Mouse (Mus musculus) urinary bladder, postnatal 36 days (tissue): Measurements from ENCODE around the gene Vti1a.

Source experiments
- DNase-seq, 2 experiments: peaks; one replicate each; pipeline ENCODE4 v3.0.0; 2022; ENCODE audit warnings: low spot score in 2 of 2, mixed read lengths in 1 of 2

The Vti1a gene

GRCm38 (mm10) chr19:55316109-55316714 is at the start of gene Vti1a:
Gene Vti1a, plus strand, starts transcription at chr19:55316295.
- peak; percentile 83 to 86 for DNase-seq

- peak; percentile 48 to 55 for DNase-seq
Measured at GRCm38 (mm10) chr19:55266786-55267185, 49.3 kb upstream of the Vti1a start.

- DNase-seq = no peak
Measured at GRCm38 (mm10) chr19:55268150-55268549, 47.9 kb upstream of the Vti1a start.

DNA sequence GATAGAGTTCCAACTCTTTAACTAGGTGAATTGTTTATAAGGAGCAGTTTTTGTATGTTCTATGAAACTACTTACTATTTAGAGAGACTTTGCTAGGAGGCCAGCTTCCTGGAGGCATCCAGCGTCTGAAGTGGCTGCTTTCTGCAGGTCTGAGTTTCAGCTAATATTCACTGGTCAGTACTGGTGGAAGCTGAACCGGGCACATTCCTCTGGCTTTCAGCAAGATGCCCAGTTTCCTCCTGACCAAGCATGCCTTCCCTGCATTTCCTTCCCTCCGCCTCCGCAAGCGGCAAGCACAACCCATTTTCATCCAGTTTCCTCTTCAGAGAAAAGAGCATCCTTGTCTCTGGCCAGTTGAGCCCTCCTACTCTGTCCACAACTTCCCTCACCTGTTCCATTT is 47.0 kb upstream of the Vti1a start:
- no peak for DNase-seq

- no peak for DNase-seq
Measured at GRCm38 (mm10) chr19:55271448-55271847, 44.6 kb upstream of the Vti1a start.

GRCm38 (mm10) chr19:55273340-55273739 is 42.8 kb upstream of the Vti1a start:
- no peak for DNase-seq

GRCm38 (mm10) chr19:55276100-55276499 is 40.0 kb upstream of the Vti1a start:
- DNase-seq = no peak

DNA sequence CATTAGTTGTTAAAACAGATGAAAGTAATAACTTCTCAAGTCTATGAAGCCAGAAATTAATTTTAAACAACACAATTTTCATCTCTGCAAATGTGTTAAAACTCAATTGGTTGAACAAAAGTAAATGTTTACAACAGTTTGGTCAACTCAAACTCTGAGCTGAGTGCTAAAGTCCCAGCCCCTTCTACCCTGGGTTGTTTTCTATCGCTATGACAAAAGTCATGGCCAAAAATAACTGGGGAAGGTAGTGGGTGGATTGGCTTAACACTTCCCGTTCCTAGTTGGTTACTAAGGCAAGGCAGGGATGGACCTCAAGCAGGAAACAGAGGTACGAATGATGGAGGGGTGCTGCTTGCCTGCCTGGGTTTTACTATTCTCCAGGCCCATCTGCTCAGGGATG is 39.3 kb upstream of the Vti1a start:
- no peak for DNase-seq

- no peak for DNase-seq
Measured at GRCm38 (mm10) chr19:55284093-55284492, 32.0 kb upstream of the Vti1a start.

GRCm38 (mm10) chr19:55286034-55286433 is 30.1 kb upstream of the Vti1a start:
- no peak for DNase-seq

DNA sequence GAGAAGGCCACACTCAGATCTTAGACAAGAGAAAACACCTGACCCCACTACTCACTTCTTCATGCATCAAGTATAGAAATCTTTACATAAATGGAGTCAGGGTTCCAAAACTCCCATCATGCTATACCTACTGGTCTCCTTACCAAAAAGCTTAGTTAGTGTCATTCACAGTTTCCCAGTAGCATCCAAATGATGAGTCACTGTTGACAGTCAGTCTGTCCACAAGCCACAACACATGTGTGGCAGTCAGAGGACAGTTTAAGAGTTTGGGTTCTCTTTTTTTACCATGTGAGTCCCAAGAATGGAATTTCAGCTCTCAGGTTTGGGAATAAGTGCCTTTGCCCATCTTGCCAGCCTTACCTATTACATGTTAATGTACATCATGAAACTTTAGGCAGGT is 27.1 kb upstream of the Vti1a start:
- no peak for DNase-seq

GRCm38 (mm10) chr19:55290621-55291270 is 25.3 kb upstream of the Vti1a start:
- no peak for DNase-seq

DNA sequence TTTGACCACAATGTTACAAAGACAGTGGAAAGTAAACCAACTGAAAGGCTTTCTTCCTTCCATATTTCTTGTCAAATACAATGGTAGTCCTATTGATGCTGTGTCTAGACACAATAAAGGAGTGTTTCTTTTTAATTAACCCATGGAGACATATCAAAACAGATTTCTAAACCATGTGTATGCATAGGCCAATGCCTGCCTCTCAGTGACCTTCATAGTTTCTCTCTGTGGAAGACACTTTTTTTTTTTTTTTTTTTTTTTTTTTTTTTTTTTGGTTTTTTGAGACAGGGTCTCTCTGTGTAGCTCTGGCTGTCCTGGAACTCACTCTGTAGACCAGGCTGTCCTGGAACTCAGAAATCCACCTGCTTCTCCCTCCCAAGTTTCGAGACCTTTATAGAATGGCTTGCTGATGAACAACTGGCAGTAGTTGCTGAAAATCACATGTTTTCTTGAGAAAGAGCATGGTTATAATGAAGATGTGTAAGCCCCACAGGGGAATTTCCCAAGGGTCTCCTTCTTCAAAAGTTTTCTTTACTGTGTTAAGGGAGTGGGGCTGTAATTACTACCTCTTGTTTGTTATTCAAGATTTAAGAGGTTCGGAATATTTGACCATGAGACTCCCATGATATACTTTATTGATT is 23.8 kb upstream of the Vti1a start:
- DNase-seq = no peak

DNA sequence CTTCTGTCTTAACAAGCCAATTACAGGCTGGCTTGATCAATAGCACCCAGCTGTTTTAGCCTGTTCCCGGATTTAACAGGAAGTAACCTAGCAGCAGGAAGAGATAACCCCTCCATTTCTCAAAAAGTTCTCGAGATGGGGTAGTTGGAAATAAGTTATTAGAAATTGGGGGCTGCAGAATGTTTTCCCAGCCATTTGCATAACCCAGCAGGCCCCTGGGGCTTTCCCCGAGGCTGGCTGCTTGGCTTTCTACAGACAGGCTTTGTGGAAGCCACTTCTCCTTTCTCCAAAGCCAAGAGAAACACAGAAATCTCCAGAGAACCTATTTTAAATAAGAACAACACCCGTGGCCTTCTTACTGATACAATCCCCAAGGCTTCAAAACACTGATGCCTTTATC is 22.9 kb upstream of the Vti1a start:
- no peak for DNase-seq

DNA sequence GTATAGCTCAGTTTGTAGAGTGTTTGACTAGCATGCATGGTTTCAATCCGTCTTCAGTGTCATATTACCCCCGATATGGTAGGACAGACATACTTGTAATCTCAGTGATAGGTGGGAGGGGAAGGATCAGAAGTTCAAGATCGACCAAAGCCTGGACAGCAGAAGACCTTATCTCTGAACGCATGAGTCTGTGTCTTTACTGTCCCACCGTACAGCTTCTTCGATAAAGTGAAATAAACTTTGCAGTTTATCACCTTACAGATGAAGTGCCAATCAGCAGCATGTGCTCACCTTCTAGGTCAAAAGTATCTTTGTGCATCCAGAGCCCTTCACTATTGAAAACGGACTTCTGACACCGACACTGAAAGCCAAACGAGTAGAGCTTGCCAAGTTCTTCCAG is 21.0 kb upstream of the Vti1a start:
- DNase-seq = no peak

- no peak for DNase-seq
Measured at GRCm38 (mm10) chr19:55295556-55295955, 20.5 kb upstream of the Vti1a start.

- no peak for DNase-seq
Measured at GRCm38 (mm10) chr19:55296301-55296700, 19.8 kb upstream of the Vti1a start.

- no peak for DNase-seq
Measured at GRCm38 (mm10) chr19:55297489-55297888, 18.6 kb upstream of the Vti1a start.

DNA sequence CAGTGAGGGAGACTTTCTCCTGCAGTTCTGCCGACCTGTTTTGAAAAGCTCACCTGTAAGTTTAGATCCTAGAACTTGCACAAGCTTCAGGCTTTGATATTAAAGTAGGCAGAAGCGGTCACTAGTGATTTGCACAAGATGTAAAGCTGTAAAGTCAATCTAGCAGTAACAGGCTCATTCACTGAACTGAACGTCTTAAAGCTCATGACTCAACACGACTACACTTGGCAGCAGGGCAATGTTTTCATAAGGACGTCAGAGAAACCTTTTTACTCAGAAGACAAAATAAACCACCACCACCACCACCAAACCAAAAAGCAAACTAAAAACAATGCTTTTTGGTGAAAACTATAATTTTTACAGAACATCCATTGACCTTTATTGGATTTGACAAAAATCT is 18.1 kb upstream of the Vti1a start:
- no peak for DNase-seq

DNA sequence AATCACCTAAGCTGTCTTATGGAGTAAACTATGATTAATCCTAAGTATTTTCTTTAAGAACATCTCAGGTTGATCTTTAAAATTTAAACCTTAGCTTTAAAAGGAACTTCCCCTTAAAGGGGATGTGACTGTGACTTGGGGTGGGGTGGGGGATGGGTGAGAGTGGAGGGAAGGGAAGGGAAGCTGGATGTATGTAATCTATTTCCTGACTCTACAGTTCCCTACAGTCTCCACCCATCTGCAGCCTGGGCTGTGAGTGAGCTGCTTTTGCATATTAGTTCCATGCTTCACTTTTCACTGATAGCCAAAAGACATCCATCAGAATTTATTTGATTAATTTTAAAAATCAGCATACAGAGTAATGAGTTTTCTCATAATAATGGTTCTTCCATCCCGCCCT is 16.7 kb upstream of the Vti1a start:
- DNase-seq = no peak

DNA sequence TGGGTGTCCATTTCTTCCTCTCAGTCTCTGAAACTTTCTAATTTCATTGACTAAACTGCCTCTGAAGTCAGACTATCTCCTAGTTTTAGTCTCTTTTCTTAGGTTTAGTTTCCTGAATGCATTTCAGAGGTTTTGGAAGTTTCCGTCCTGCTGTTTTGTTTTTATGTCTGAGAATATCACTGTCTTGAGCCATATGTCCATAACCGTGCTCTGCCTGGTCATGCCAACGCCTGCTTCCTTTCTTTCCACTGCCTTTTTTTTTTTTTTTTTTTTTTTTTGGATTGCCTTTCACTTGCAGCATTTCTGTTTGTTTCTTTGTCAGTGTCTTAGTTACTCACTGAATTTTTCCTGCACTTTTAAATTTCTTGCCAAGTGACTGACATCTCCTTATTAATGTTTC is 15.6 kb upstream of the Vti1a start:
- DNase-seq = no peak

DNA sequence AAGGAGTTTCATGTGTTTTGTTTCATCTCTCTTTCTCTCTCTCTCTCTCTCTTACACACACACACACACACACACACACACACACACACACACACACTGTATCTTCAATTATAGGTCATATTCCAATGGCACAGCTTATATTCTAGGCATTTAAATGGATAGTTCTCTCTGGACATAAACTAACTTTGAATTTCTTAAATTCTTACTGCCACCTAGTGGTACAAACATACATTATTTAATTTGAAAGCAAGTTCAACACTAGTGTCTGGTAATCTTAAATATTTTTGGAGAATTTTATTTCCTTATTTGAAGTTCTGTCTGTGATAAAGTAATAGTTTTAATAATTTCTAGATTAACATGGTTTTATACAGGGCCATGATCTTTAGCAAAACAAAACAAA is 11.1 kb upstream of the Vti1a start:
- no peak for DNase-seq

GRCm38 (mm10) chr19:55311874-55312273 is 4.2 kb upstream of the Vti1a start:
- DNase-seq = no peak
